Mouse (Mus musculus): Measurements from ENCODE around the gene Psma7.

DNA sequence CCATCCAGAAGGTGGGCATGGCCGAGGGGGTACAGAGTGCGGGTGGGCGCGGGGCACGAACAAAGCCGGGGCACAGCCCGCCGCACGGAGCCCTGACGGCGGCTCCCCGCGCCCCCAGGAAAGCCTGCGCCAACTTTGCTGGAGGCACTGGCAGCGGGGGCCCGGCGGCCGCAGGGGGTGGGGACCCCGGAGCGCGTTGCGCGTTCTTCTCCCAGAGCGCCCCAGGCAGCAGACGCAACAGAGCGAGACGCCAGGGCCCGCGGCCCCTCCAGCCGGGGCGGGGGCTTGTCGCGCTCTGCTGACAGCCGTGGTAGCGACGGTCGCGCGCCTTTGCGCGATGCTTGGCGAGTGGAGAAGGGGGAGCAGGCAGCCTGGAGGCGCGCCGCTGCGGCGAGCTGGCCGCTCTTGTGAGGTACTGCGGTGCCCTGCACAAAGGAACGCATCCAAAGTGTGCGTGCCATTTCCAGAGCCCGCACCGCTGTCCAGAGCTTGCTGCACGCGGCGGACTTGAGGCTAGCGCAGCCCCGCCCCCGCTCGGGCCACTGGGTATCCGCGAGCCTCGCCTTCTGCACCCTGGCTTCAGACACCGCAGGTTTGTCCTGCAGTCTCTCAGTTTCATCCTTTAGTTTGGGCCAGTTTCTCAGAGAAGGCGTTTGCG is 754 bp upstream of the Psma7 start:
- TF ChIP-seq TCF3 (IDR thresholded peaks at IDR 0.05; ENCODE audit: insufficient read length, low read depth) (no peak), POLR2A (IDR thresholded peaks at IDR 0.05; ENCODE audit: insufficient read length, low read depth) (no peak)
